Mouse (Mus musculus) neural tube, embryonic 15.5 days (tissue): ENCODE measurements around the gene Plxdc1. TPM values are rescaled to one million over a fixed set of nuclear protein-coding genes. Genes with fewer than 3 reads are reported as not detected.

Experiments
- ATAC-seq: fragments of 200-750 bp; cut with Nextera tagmentation; 2 replicates; pipeline ENCODE4 v1.8.0; 2017; ENCODE audit warnings: mild to moderate bottlenecking, moderate TSS enrichment, moderate library complexity; ENCODE audit not compliant: low FRiP score
- H3K27ac ChIP-seq: fragments of 300-500 bp; sonication (generic); replicated peaks from 2 replicates; pipeline ENCODE4 v1.5.1; 2015; ENCODE audit warnings: mild to moderate bottlenecking, inconsistent platforms
- H3K27me3 ChIP-seq: fragments of 300-500 bp; sonication (generic); replicated peaks from 2 replicates; pipeline ENCODE4 v1.6.1; 2015; ENCODE audit warnings: inconsistent platforms
- H3K36me3 ChIP-seq: fragments of 300-500 bp; sonication (generic); 2 replicates; pipeline ENCODE4 v1.6.1; 2015; ENCODE audit warnings: inconsistent platforms
- H3K4me1 ChIP-seq: fragments of 300-500 bp; sonication (generic); 2 replicates; pipeline ENCODE4 v1.6.1; 2015; ENCODE audit warnings: inconsistent platforms
- H3K4me2 ChIP-seq: fragments of 300-500 bp; sonication (generic); 2 replicates; pipeline ENCODE4 v1.6.1; 2015; ENCODE audit warnings: inconsistent platforms, mild to moderate bottlenecking, moderate library complexity
- H3K4me3 ChIP-seq: fragments of 300-500 bp; sonication (generic); replicated peaks from 2 replicates; pipeline ENCODE4 v1.5.1; 2015; ENCODE audit warnings: mild to moderate bottlenecking, inconsistent platforms
- H3K9ac ChIP-seq: fragments of 300-500 bp; sonication (generic); replicated peaks from 2 replicates; pipeline ENCODE4 v1.6.1; 2015; ENCODE audit warnings: mild to moderate bottlenecking, inconsistent platforms
- H3K9me3 ChIP-seq: fragments of 300-500 bp; sonication (generic); replicated peaks from 2 replicates; pipeline ENCODE4 v1.6.1; 2016; ENCODE audit warnings: inconsistent platforms
- WGBS: fragments of 180-500 bp; shearing (Covaris S2); methylation state at CpG from one replicate; pipeline ENCODE4 v1.1.7; 2015; ENCODE audit warnings: mixed read lengths; 5-methylcytosine and 5-hydroxymethylcytosine counted together
- polyA plus RNA-seq: library from polyadenylated mRNA; unstranded; fragments of >200 nt; fragmentation: Nextera tagmentation; extraction: Ambion mirVana; gene quantifications from 2 replicates; pipeline ENCODE4 v1.2.1, GENCODE M21; 2015

The Plxdc1 gene
- polyA plus RNA-seq, 1 experiment from 2014 or later = 1.1 TPM

- 78% methylated on average over 4 of the region's 4 CpGs for WGBS
- H3K9ac ChIP-seq = no peak overlapping the region
- H3K4me2 ChIP-seq = no peak overlapping the region
- no peak for ATAC-seq
- no peak overlapping the region for H3K27ac ChIP-seq
- H3K4me1 ChIP-seq = no peaks in the 10 kb centered on the region
- H3K4me3 ChIP-seq = no peak overlapping the region
- H3K27me3 ChIP-seq = no peaks in the 10 kb centered on the region
- no peaks in the 10 kb centered on the region for H3K9me3 ChIP-seq
- H3K36me3 ChIP-seq = no peaks in the 10 kb centered on the region
Observed at GRCm38 (mm10) chr11:97928905-97929304, 57.3 kb downstream of the Plxdc1 start.

GRCm38 (mm10) chr11:97924217-97924616 lies 62.0 kb downstream of the Plxdc1 start:
- 87% methylated on average over 10 of the region's 10 CpGs for WGBS
- Histone ChIP-seq H3K9me3 (no peaks in the 10 kb centered on the region), H3K9ac (no peak overlapping the region), H3K4me1 (no peaks in the 10 kb centered on the region), H3K27me3 (no peaks in the 10 kb centered on the region), H3K4me3 (no peak overlapping the region), H3K36me3 (no peaks in the 10 kb centered on the region), H3K4me2 (no peak overlapping the region), H3K27ac (no peak overlapping the region)
- no peak for ATAC-seq

GRCm38 (mm10) chr11:97923639-97924038 lies 62.6 kb downstream of the Plxdc1 start:
- H3K4me1 ChIP-seq = no peaks in the 10 kb centered on the region
- 88% methylated on average over 9 of the region's 9 CpGs for WGBS
- H3K27me3 ChIP-seq = no peaks in the 10 kb centered on the region
- no peak overlapping the region for H3K4me2 ChIP-seq
- H3K27ac ChIP-seq = no peak overlapping the region
- no peak overlapping the region for H3K4me3 ChIP-seq
- H3K9ac ChIP-seq = no peak overlapping the region
- no peak for ATAC-seq
- H3K36me3 ChIP-seq = no peaks in the 10 kb centered on the region
- no peaks in the 10 kb centered on the region for H3K9me3 ChIP-seq

- no peaks in the 10 kb centered on the region for H3K36me3 ChIP-seq
- 95% methylated on average over 6 of the region's 6 CpGs for WGBS
Observed at GRCm38 (mm10) chr11:97915974-97916503, 70.2 kb downstream of the Plxdc1 start.

GRCm38 (mm10) chr11:97915471-97915870 lies 70.8 kb downstream of the Plxdc1 start:
- Histone ChIP-seq H3K4me1 (no peaks in the 10 kb centered on the region), H3K9ac (no peak overlapping the region), H3K4me3 (no peak overlapping the region), H3K27ac (no peak overlapping the region), H3K36me3 (no peaks in the 10 kb centered on the region), H3K9me3 (no peaks in the 10 kb centered on the region), H3K4me2 (no peak overlapping the region), H3K27me3 (no peaks in the 10 kb centered on the region)
- 89% methylated on average over 2 of the region's 2 CpGs for WGBS
- ATAC-seq = no peak

More at GRCm38 (mm10) chr11:97915974-97916503, 70.2 kb downstream of the Plxdc1 start:
- no peaks in the 10 kb centered on the region for H3K4me1 ChIP-seq
- H3K4me3 ChIP-seq = no peak overlapping the region
- no peak overlapping the region for H3K4me2 ChIP-seq
- no peak for ATAC-seq
- H3K27ac ChIP-seq = no peak overlapping the region
- H3K27me3 ChIP-seq = no peaks in the 10 kb centered on the region
- no peaks in the 10 kb centered on the region for H3K9me3 ChIP-seq
- H3K9ac ChIP-seq = no peak overlapping the region

- no peak overlapping the region for H3K4me2 ChIP-seq
- ATAC-seq = no peak
- no peaks in the 10 kb centered on the region for H3K4me1 ChIP-seq
- H3K9ac ChIP-seq = no peak overlapping the region
- no peaks in the 10 kb centered on the region for H3K27me3 ChIP-seq
- H3K27ac ChIP-seq = no peak overlapping the region
- no peak overlapping the region for H3K4me3 ChIP-seq
- H3K36me3 ChIP-seq = no peaks in the 10 kb centered on the region
- WGBS = 94% methylated on average over 14 of the region's 14 CpGs
- no peaks in the 10 kb centered on the region for H3K9me3 ChIP-seq
Observed at GRCm38 (mm10) chr11:97913111-97913510, 73.1 kb downstream of the Plxdc1 start.

- no peaks in the 10 kb centered on the region for H3K36me3 ChIP-seq
- H3K4me3 ChIP-seq = no peak overlapping the region
- no peaks in the 10 kb centered on the region for H3K27me3 ChIP-seq
- 90% methylated on average over 11 of the region's 11 CpGs for WGBS
- no peak overlapping the region for H3K4me2 ChIP-seq
- ATAC-seq = no peak
- no peaks in the 10 kb centered on the region for H3K4me1 ChIP-seq
- no peak overlapping the region for H3K9ac ChIP-seq
- H3K27ac ChIP-seq = no peak overlapping the region
- no peaks in the 10 kb centered on the region for H3K9me3 ChIP-seq
Observed at GRCm38 (mm10) chr11:97908634-97909348, 77.5 kb downstream of the Plxdc1 start.

GRCm38 (mm10) chr11:97907935-97908334 lies 78.3 kb downstream of the Plxdc1 start:
- Histone ChIP-seq H3K9me3 (no peaks in the 10 kb centered on the region), H3K4me3 (no peak overlapping the region), H3K4me2 (no peak overlapping the region), H3K9ac (no peak overlapping the region), H3K4me1 (no peaks in the 10 kb centered on the region), H3K27me3 (no peaks in the 10 kb centered on the region), H3K27ac (no peak overlapping the region), H3K36me3 (no peaks in the 10 kb centered on the region)
- WGBS = 88% methylated on average over 5 of the region's 5 CpGs
- no peak for ATAC-seq

- H3K27me3 ChIP-seq = no peaks in the 10 kb centered on the region; the same call in 1 of the 2 replicates
- H3K4me1 ChIP-seq = no peaks in the 10 kb centered on the region
- 90% methylated on average over 9 of the region's 9 CpGs for WGBS
- no peak overlapping the region for H3K9ac ChIP-seq
- no peaks in the 10 kb centered on the region for H3K36me3 ChIP-seq
- no peaks in the 10 kb centered on the region for H3K9me3 ChIP-seq
- no peak for ATAC-seq
- no peak overlapping the region for H3K4me3 ChIP-seq
- H3K27ac ChIP-seq = no peak overlapping the region
- H3K4me2 ChIP-seq = no peak overlapping the region
Observed at GRCm38 (mm10) chr11:97906905-97907304, 79.3 kb downstream of the Plxdc1 start.

GRCm38 (mm10) chr11:97905941-97906340 lies 80.3 kb downstream of the Plxdc1 start:
- no peaks in the 10 kb centered on the region; the same call in 1 of the 2 replicates for H3K27me3 ChIP-seq
- no peak overlapping the region for H3K4me2 ChIP-seq
- no peak overlapping the region for H3K4me3 ChIP-seq
- no peaks in the 10 kb centered on the region for H3K36me3 ChIP-seq
- no peak for ATAC-seq
- no peaks in the 10 kb centered on the region for H3K9me3 ChIP-seq
- no peak overlapping the region for H3K9ac ChIP-seq
- no peak overlapping the region for H3K27ac ChIP-seq
- H3K4me1 ChIP-seq = no peaks in the 10 kb centered on the region
- 72% methylated on average over 2 of the region's 2 CpGs for WGBS

GRCm38 (mm10) chr11:97905540-97905939 lies 80.7 kb downstream of the Plxdc1 start:
- H3K4me2 ChIP-seq = no peak overlapping the region
- H3K9me3 ChIP-seq = no peaks in the 10 kb centered on the region
- H3K9ac ChIP-seq = no peak overlapping the region
- no peaks in the 10 kb centered on the region; the same call in 1 of the 2 replicates for H3K27me3 ChIP-seq
- H3K27ac ChIP-seq = no peak overlapping the region
- H3K4me1 ChIP-seq = no peaks in the 10 kb centered on the region
- H3K4me3 ChIP-seq = no peak overlapping the region
- no peak for ATAC-seq
- H3K36me3 ChIP-seq = no peaks in the 10 kb centered on the region
- 98% methylated on average over 2 of the region's 2 CpGs for WGBS

- no peak overlapping the region for H3K27ac ChIP-seq
- H3K9ac ChIP-seq = no peak overlapping the region
- WGBS = 86% methylated on average over 13 of the region's 13 CpGs
- no peaks in the 10 kb centered on the region; the same call in 1 of the 2 replicates for H3K27me3 ChIP-seq
- H3K9me3 ChIP-seq = no peaks in the 10 kb centered on the region
- ATAC-seq = no peak
- no peak overlapping the region for H3K4me2 ChIP-seq
- H3K4me3 ChIP-seq = no peak overlapping the region
- no peaks in the 10 kb centered on the region for H3K4me1 ChIP-seq
- H3K36me3 ChIP-seq = no peaks in the 10 kb centered on the region
Observed at GRCm38 (mm10) chr11:97904801-97905200, 81.4 kb downstream of the Plxdc1 start.
